Mouse (Mus musculus) liver, embryonic 14.5 days (tissue): Measurements from ENCODE around the gene H2-M5.
"Not testable (repeated sequence)": the region's sequence is repeated elsewhere in the genome, so short reads cannot be mapped to it uniquely, and the experiment has no call there.

Experiments used
- CTCF ChIP-seq: IDR thresholded peaks from 2 replicates; pipeline ENCODE4 v1.5.1; 2016; ENCODE audit warnings: antibody characterized with exemption, low read depth, control low read depth
- EP300 ChIP-seq: IDR thresholded peaks from 2 replicates; pipeline ENCODE4 v1.6.1; 2016; ENCODE audit warnings: antibody characterized with exemption, low read depth

GRCm38 (mm10) chr17:37019242-37019641, 29.9 kb upstream of the H2-M5 start:
- TF ChIP-seq CTCF, EP300: not testable (repeated sequence)
